Mouse (Mus musculus) ES-Bruce4 (cell line): Measurements from ENCODE around the gene Olfr1416. TPM values are rescaled to one million over a fixed set of nuclear protein-coding genes. Genes with fewer than 3 reads are reported as not detected.

ENCODE experiments used
- H3K27ac ChIP-seq: 2 replicates; pipeline ENCODE4 v1.5.1; 2012; ENCODE audit warnings: low read length, inconsistent platforms; ENCODE audit not compliant: insufficient read depth
- H3K27me3 ChIP-seq: 2 replicates; pipeline ENCODE4 v1.6.1; 2012; ENCODE audit warnings: mild to moderate bottlenecking, low read length, inconsistent platforms; ENCODE audit not compliant: control insufficient read depth, poor library complexity, insufficient read depth, severe bottlenecking
- H3K36me3 ChIP-seq: 2 replicates; pipeline ENCODE4 v1.6.1; 2012; ENCODE audit warnings: inconsistent platforms, mild to moderate bottlenecking, low read length, moderate library complexity; ENCODE audit not compliant: control insufficient read depth, poor library complexity, insufficient read depth, severe bottlenecking
- H3K4me1 ChIP-seq: one replicate; pipeline ENCODE4 v1.8.1; 2011; ENCODE audit warnings: low read length; ENCODE audit not compliant: control insufficient read depth, insufficient read depth
- H3K4me3 ChIP-seq: 2 replicates; pipeline ENCODE4 v1.5.1; 2011; ENCODE audit warnings: low read depth, mild to moderate bottlenecking, low read length
- H3K9ac ChIP-seq: 2 replicates; pipeline ENCODE4 v1.6.1; 2012; ENCODE audit warnings: low read depth, mild to moderate bottlenecking, inconsistent platforms; ENCODE audit not compliant: poor library complexity, severe bottlenecking
- H3K9me3 ChIP-seq: replicated peaks from 2 replicates; pipeline ENCODE4 v1.6.1; 2012; ENCODE audit warnings: mild to moderate bottlenecking, low read length, inconsistent platforms; ENCODE audit not compliant: control insufficient read depth, poor library complexity, insufficient read depth, severe bottlenecking
- CTCF ChIP-seq: IDR thresholded peaks from one replicate; pipeline ENCODE4 v1.8.1; 2011; ENCODE audit warnings: low read depth, low read length
- EP300 ChIP-seq: IDR thresholded peaks from 2 replicates; pipeline ENCODE4 v1.6.1; 2011; ENCODE audit warnings: low read depth, low read length; ENCODE audit not compliant: insufficient read depth
- POLR2A ChIP-seq: IDR thresholded peaks from one replicate; pipeline ENCODE4 v1.8.1; 2011; ENCODE audit warnings: low read length; ENCODE audit not compliant: insufficient read depth
- polyA plus RNA-seq: library from polyadenylated mRNA; stranded (reverse); fragments of >200 nt; gene quantifications from 2 replicates; pipeline ENCODE4 v1.2.4, GENCODE M21; 2011; ENCODE audit warnings: low read depth; ENCODE audit not compliant: missing spikeins, insufficient read depth, insufficient read length

The Olfr1416 gene
- polyA plus RNA-seq, 1 experiment: not detected

DNA sequence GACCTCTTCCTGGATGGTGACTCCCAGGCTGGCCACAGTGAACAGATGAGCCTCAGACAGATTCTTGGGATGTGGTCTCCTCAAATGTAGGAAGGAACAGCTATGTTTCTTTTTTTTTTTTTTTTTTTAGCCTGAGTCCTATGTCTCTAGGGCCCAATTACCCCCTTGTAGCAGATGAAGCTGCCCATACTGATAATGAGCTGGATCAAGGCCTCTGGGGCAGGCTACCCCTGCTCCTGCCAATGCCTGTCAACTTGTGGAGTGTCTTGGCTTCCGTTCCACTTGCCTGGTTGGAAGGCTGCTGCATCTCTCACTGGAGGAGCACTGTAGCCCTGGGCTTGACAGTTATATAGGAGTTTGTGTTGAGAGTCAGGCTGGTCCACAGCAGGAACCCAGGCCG is 11.1 kb upstream of the Olfr1416 start, which contains the start of gene Olfr1415:
Gene Olfr1415 (minus strand): TSS at position 101 of the 400 bp plus-strand sequence.
- Histone ChIP-seq H3K9me3 (no peaks in the 10 kb centered on the region), H3K27ac (no peak within 1 kb of the TSS), H3K4me1 (no peaks in the 10 kb centered on the region), H3K27me3 (no peaks in the 10 kb centered on the region), H3K9ac (no peak within 1 kb of the TSS), H3K4me3 (no peak within 1 kb of the TSS), H3K36me3 (no peaks in the 10 kb centered on the region)
- TF ChIP-seq EP300 (no peak), CTCF (no peak), POLR2A (no peak)

DNA sequence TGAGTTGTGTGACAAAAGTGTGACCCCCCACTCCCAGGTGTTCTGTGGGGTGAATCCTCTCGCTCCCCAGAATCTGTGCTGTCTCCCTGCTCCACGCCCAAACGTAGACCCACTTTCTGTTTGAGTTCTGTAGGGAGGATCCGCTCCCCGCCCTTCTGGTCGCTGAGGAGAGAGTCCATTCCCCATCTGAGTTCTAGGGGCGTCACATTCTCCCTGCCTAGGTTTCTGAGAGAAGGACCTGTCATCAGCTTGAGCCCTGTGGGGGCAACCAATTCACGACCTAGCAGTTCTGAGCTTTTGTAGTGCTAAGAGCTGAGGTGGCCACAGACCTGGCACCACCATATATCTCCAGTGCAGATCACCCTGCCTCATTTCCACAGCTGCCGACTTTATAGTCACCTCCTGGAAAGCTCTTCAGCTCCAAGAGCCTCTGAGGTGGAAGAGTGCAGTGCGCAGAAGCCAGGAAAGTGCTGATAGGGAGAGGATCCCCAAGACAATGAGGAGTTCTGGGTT is 10.8 kb downstream of the Olfr1416 start:
- TF ChIP-seq EP300 (no peak), CTCF (no peak), POLR2A (no peak)
- Histone ChIP-seq H3K27ac (no peak overlapping the region), H3K4me1 (no peaks in the 10 kb centered on the region), H3K4me3 (peak overlapping the region; percentile 76), H3K9me3 (no peaks in the 10 kb centered on the region), H3K27me3 (no peaks in the 10 kb centered on the region), H3K36me3 (peaks cover 13% of the 10 kb centered on the region), H3K9ac (peak overlapping the region; percentile 53)

DNA sequence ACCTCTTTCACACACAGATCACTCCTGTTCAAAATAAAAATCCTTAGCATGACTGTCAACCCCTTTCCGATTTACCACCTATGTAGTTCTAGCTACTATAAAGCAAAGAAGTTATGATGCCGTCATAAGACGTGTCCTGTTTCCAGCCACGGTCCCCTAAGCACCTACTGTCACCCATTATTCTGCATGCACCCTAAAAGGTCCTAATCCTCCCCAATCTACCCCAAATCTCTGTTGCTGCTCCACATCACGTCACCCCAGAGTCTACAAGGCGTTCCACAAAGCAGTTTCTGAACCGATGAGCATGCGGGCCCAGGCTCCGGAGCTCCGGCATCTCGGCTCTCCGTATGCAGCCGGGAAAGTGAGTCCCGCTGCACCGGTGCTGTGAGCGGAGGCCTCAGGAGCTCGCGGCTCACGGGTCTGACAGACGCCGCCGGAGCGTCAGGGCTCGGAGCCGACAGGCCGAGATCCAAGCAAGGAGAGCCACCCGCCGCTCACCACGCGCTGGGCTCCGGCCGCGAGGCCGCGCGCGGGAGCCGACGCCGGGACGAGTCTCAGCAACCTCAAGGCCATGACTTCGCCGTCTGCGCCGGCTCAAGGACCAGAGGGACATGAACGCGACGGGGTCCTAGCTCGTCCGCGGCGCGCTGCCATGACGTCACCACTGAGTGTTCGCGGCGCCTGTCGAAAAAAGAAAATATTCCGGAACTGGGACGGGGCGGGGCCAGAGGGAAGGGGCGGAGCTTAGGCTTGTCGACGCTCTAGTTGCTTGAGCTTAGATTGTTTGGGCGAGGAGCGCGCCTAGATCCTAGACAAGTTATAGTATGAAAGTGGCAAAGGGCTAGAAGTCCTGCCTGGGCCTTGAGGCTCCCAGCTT is 11.5 kb downstream of the Olfr1416 start, which contains the start of gene Ndufa10:
Gene Ndufa10 (minus strand): TSS at position 696 of the 877 bp plus-strand sequence.
- Histone ChIP-seq H3K9ac (peak within 1 kb of the TSS; percentile 82), H3K27me3 (no peaks in the 10 kb centered on the region), H3K9me3 (no peaks in the 10 kb centered on the region), H3K4me1 (no peaks in the 10 kb centered on the region), H3K4me3 (peak within 1 kb of the TSS; percentile 89), H3K36me3 (peaks cover 13% of the 10 kb centered on the region), H3K27ac (no peak within 1 kb of the TSS)
- TF ChIP-seq CTCF (no peak), POLR2A (peak; percentile 84), EP300 (0 out of 2 replicates have a peak, but pooled peaks have one; percentile 33)

DNA sequence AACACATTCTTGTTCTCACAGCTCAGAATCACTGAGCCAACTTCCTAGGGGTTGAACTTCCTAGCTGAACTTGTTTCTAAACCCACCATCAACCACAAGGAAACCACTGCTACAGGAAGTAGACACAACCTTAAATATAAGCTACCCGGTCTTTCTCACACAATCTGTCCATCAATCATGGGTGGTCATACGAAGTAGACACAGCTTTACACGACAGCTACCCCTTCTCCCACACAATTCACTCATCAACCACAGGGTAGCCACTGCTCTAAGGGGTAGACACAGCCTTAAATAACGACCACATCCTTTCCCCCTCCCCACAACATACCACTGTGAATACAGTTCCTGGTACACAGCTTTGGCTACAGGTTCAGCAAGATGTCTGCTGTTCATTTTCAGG is 16.0 kb downstream of the Olfr1416 start:
- peaks cover 29% of the 10 kb centered on the region for H3K36me3 ChIP-seq
- no peaks in the 10 kb centered on the region for H3K4me1 ChIP-seq
- H3K9ac ChIP-seq: no peak overlapping the region

DNA sequence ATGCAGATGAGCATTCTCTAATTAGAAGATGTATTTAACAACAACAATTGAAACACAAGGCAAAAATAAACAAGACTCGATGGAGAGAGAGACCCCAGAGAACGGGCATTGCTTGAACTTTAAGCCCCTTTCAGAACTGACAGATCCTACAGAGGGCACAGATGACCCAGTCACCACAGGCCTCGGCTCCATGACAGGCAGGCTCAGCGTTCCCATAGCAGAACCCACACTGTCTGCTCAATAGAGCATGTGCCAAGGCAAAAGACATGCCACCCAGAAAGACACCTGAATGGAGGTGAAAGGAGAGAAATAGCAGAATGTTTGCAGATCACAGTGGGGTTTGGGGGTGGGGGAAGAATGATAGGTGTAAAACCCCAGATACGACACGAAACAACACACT is 26.5 kb downstream of the Olfr1416 start:
- H3K9me3 ChIP-seq: peaks cover 8% of the 10 kb centered on the region
- no peak overlapping the region for H3K4me3 ChIP-seq
- H3K4me1 ChIP-seq: no peaks in the 10 kb centered on the region
- H3K27me3 ChIP-seq: no peaks in the 10 kb centered on the region
- peaks cover 33% of the 10 kb centered on the region for H3K36me3 ChIP-seq
- no peak overlapping the region for H3K9ac ChIP-seq
- H3K27ac ChIP-seq: no peak overlapping the region
- TF ChIP-seq CTCF (no peak), EP300 (no peak), POLR2A (no peak)

More for the DNA sequence above, 16.0 kb downstream of the Olfr1416 start:
- H3K27ac ChIP-seq: no peak overlapping the region
- H3K27me3 ChIP-seq: no peaks in the 10 kb centered on the region
- TF ChIP-seq POLR2A: no peak
- TF ChIP-seq EP300: no peak
- no peak for TF ChIP-seq CTCF
- H3K4me3 ChIP-seq: no peak overlapping the region
- no peaks in the 10 kb centered on the region for H3K9me3 ChIP-seq

DNA sequence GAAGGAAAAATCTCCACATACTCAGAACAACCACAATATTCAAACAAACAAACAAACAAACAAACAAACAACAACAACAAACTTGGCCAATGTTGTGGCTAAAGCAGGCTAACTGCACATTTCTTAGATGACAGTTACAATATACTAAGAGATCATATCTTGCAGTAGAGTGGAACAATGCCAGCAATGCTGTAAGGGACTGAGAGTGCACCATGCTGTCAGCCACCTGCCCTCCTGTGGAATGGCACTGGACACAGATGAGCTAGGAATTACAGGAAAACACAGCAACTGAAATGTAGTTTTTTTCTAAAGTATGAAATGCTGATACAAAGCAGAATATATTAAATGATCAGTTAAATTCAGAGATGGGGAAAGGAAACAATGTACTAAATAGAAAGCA is 27.2 kb downstream of the Olfr1416 start:
- Histone ChIP-seq H3K4me1 (no peaks in the 10 kb centered on the region), H3K9me3 (peaks cover 8% of the 10 kb centered on the region), H3K27ac (no peak overlapping the region), H3K27me3 (no peaks in the 10 kb centered on the region), H3K36me3 (peaks cover 33% of the 10 kb centered on the region), H3K4me3 (no peak overlapping the region), H3K9ac (no peak overlapping the region)
- no peak for TF ChIP-seq POLR2A
- TF ChIP-seq CTCF: no peak
- no peak for TF ChIP-seq EP300
